Mouse (Mus musculus) lung, postnatal 0 days (tissue): ENCODE measurements around the gene Heatr5a. TPM values are rescaled to one million over a fixed set of nuclear protein-coding genes. Genes with fewer than 3 reads are reported as not detected.

Source experiments
- ATAC-seq: fragments of 200-750 bp; cut with Nextera tagmentation; 2 replicates; pipeline ENCODE4 v1.8.0; 2017; ENCODE audit warnings: moderate library complexity
- DNase-seq: peaks from one replicate; pipeline ENCODE4 v3.0.0-alpha.2; 2016; ENCODE audit warnings: low spot score
- H3K27ac ChIP-seq: fragments of 300-500 bp; sonication (generic); 2 replicates; pipeline ENCODE4 v1.5.1; 2014; ENCODE audit warnings: antibody characterized with exemption, mild to moderate bottlenecking, low read length, mixed read lengths
- H3K27me3 ChIP-seq: fragments of 300-500 bp; sonication (generic); replicated peaks from 2 replicates; pipeline ENCODE4 v1.6.1; 2014; ENCODE audit warnings: low read length, mixed read lengths; ENCODE audit not compliant: insufficient read depth
- H3K36me3 ChIP-seq: fragments of 300-500 bp; sonication (generic); 2 replicates; pipeline ENCODE4 v1.6.1; 2014; ENCODE audit warnings: low read length, mixed read lengths; ENCODE audit not compliant: insufficient read depth
- H3K4me1 ChIP-seq: fragments of 300-500 bp; sonication (generic); 2 replicates; pipeline ENCODE4 v1.6.1; 2014; ENCODE audit warnings: antibody characterized with exemption, low read depth, low read length, mixed read lengths; ENCODE audit not compliant: insufficient read depth
- H3K4me2 ChIP-seq: fragments of 300-500 bp; sonication (generic); replicated peaks from 2 replicates; pipeline ENCODE4 v1.6.1; 2014; ENCODE audit warnings: low read depth, mild to moderate bottlenecking, low read length, moderate library complexity, mixed read lengths
- H3K4me3 ChIP-seq: fragments of 300-500 bp; sonication (generic); 2 replicates; pipeline ENCODE4 v1.5.1; 2014; ENCODE audit warnings: low read depth, low read length
- H3K9ac ChIP-seq: fragments of 300-500 bp; sonication (generic); replicated peaks from 2 replicates; pipeline ENCODE4 v1.6.1; 2014; ENCODE audit warnings: low read depth, mild to moderate bottlenecking
- H3K9me3 ChIP-seq: fragments of 300-500 bp; sonication (generic); 2 replicates; pipeline ENCODE4 v1.6.1; 2016; ENCODE audit warnings: low read length, mixed read lengths
- CTCF ChIP-seq: IDR thresholded peaks from 2 replicates; pipeline ENCODE4 v1.5.1; 2016; ENCODE audit warnings: antibody characterized with exemption, mild to moderate bottlenecking
- EP300 ChIP-seq: IDR thresholded peaks from 2 replicates; pipeline ENCODE4 v1.6.1; 2016; ENCODE audit warnings: antibody characterized with exemption, mild to moderate bottlenecking, control low read depth
- WGBS: fragments of 180-500 bp; shearing (Covaris S2); extraction: QIAGEN DNeasy Blood & Tissue Kit; methylation state at CpG from one replicate; pipeline ENCODE4 v1.1.7; 2014; 5-methylcytosine and 5-hydroxymethylcytosine counted together
- polyA plus RNA-seq: library from polyadenylated mRNA; unstranded; fragments of >200 nt; fragmentation: Nextera tagmentation; extraction: Ambion mirVana; gene quantifications from 2 replicates; pipeline ENCODE4 v1.2.1, GENCODE M21; 2015

The Heatr5a gene
- polyA plus RNA-seq, 1 experiment from 2014 or later: 5.0 TPM

- no peak overlapping the region for H3K4me2 ChIP-seq
- H3K27ac ChIP-seq: no peak overlapping the region
- WGBS: 70% methylated on average over 9 of the region's 9 CpGs
- no peak overlapping the region for H3K9ac ChIP-seq
- no peaks in the 10 kb centered on the region for H3K27me3 ChIP-seq
- ATAC-seq: no peak
- DNase-seq: peak; percentile 20
- no peak overlapping the region for H3K4me3 ChIP-seq
- TF ChIP-seq CTCF (no peak), EP300 (no peak)
- no peaks in the 10 kb centered on the region for H3K36me3 ChIP-seq
- H3K9me3 ChIP-seq: no peaks in the 10 kb centered on the region
- H3K4me1 ChIP-seq: no peaks in the 10 kb centered on the region
These were observed 3.1 kb downstream of the Heatr5a start for GRCm38 (mm10) chr12:51967915-51968595.

DNA sequence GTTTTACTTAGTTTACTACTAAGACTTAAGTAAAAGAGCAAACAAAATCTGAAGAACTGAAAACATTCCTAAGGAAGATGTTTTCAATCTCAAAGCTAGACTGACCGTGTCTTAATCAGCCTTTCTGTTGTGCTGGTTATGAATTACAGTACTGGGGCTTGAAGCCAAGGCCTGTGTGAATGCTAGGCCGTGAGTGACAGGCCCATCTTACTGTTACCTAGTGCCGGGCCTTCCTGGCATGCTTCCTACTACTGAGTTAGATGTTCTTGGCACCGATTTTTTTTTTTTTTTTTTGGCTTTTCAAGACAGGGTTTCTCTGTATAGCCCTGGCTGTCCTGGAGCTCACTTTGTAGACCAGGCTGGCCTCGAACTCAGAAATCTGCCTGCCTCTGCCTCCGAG, 13.5 kb downstream of the Heatr5a start:
- Histone ChIP-seq H3K27me3 (no peaks in the 10 kb centered on the region), H3K36me3 (peaks cover 5% of the 10 kb centered on the region), H3K9me3 (no peaks in the 10 kb centered on the region), H3K4me1 (no peaks in the 10 kb centered on the region), H3K9ac (no peak overlapping the region), H3K4me3 (no peak overlapping the region), H3K4me2 (no peak overlapping the region), H3K27ac (no peak overlapping the region)
- 82% methylated on average over 6 of the region's 6 CpGs for WGBS
- TF ChIP-seq EP300 (no peak), CTCF (no peak)
- DNase-seq: no peak
- ATAC-seq: no peak

DNA sequence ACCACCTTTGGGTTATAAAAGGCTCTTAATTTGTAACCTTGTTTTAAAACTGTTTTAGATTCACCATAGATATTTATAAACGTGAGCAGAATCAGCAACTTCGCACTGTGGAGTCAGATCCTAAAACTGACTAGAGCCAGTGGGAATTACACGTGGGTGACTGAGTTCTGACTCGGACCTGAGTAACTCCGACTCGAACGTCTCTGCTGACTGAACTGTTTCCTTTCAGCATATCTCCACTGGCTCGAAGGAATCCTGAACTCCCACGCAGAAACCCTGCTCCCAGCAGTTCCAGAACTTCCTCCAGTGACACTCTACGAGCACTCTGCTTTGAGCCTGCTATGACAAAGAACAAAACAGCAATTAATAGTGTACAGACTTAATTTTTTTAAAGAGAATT, 18.8 kb downstream of the Heatr5a start:
- H3K4me1 ChIP-seq: no peaks in the 10 kb centered on the region
- no peak overlapping the region for H3K4me2 ChIP-seq
- TF ChIP-seq EP300 (no peak), CTCF (no peak)
- no peaks in the 10 kb centered on the region for H3K27me3 ChIP-seq
- ATAC-seq: no peak
- DNase-seq: no peak
- no peaks in the 10 kb centered on the region for H3K9me3 ChIP-seq
- H3K27ac ChIP-seq: no peak overlapping the region
- WGBS: 85% methylated on average over 10 of the region's 10 CpGs
- no peak overlapping the region for H3K4me3 ChIP-seq
- peaks cover 35% of the 10 kb centered on the region for H3K36me3 ChIP-seq
- no peak overlapping the region for H3K9ac ChIP-seq

DNA sequence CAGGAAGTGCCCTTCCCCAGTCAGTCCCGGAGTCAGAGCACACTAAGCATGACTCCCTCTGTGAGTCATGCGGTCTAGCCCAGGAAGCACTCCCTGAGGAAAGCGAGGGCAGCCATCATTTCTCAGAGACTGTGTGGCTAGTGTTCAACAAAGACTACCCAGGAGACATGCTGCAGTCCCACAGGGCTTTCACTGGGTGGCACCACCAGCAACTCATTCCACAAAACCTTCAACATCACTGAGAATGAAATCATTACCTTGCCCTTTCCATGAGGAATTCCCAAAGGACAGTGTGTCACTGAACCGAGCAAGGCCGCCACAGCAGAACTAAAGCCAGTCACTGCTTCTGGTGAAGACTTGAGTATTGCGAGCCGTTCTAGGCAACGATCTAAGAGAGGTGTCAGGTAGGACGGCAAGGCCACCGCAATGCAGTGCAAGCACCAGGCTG, 23.6 kb downstream of the Heatr5a start:
- H3K36me3 ChIP-seq: peaks cover 38% of the 10 kb centered on the region
- no peak overlapping the region for H3K27ac ChIP-seq
- peak; percentile 26; the same call in 1 of the 2 replicates for ATAC-seq
- H3K9me3 ChIP-seq: no peaks in the 10 kb centered on the region
- no peak overlapping the region for H3K4me3 ChIP-seq
- WGBS: 89% methylated on average over 10 of the region's 10 CpGs
- H3K4me1 ChIP-seq: no peaks in the 10 kb centered on the region
- no peaks in the 10 kb centered on the region for H3K27me3 ChIP-seq
- no peak for DNase-seq
- TF ChIP-seq EP300 (no peak), CTCF (peak; percentile 47)
- H3K9ac ChIP-seq: no peak overlapping the region
- H3K4me2 ChIP-seq: no peak overlapping the region

- WGBS: 94% methylated on average over 9 of the region's 9 CpGs
- no peak for TF ChIP-seq EP300
- TF ChIP-seq CTCF: no peak
These were observed 25.8 kb downstream of the Heatr5a start for GRCm38 (mm10) chr12:51945331-51945730.

DNA sequence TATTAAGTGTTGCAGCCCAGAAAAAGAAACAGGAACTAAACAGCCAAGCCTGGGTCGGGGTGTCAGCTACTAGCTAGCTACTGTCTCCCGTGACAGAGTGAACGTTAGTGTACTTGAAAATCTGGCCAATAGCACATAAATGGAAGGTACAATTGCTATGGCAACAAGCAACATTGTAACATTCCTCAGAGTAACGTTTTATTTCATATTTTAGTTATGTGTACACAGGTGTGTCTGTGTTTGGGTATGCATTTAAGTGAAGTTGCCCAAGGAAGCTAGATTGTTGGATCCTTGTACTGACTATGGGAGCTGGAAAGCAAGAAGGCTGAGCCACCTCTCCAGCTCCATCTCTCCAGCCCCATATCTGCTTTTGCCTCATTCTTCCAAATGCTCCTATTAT, 31.3 kb downstream of the Heatr5a start:
- Histone ChIP-seq H3K36me3 (peaks cover 3% of the 10 kb centered on the region; the same call in 1 of the 2 replicates), H3K4me1 (no peaks in the 10 kb centered on the region), H3K9ac (no peak overlapping the region), H3K4me3 (no peak overlapping the region), H3K27me3 (no peaks in the 10 kb centered on the region), H3K4me2 (peak overlapping the region; percentile 5; the same call in 1 of the 2 replicates), H3K9me3 (no peaks in the 10 kb centered on the region), H3K27ac (no peak overlapping the region; the same call in 1 of the 2 replicates)
- DNase-seq (peak; percentile 56), ATAC-seq (peak; percentile 75)
- no peak for TF ChIP-seq EP300
- no peak for TF ChIP-seq CTCF
- WGBS: 55% methylated on average over 4 of the region's 4 CpGs

More at GRCm38 (mm10) chr12:51945331-51945730, 25.8 kb downstream of the Heatr5a start:
- H3K36me3 ChIP-seq: peaks cover 19% of the 10 kb centered on the region
- H3K9me3 ChIP-seq: no peaks in the 10 kb centered on the region
- no peaks in the 10 kb centered on the region for H3K4me1 ChIP-seq
- no peak overlapping the region for H3K4me2 ChIP-seq
- no peak for DNase-seq
- no peak overlapping the region for H3K9ac ChIP-seq
- no peak for ATAC-seq
- no peaks in the 10 kb centered on the region for H3K27me3 ChIP-seq
- no peak overlapping the region for H3K4me3 ChIP-seq
- no peak overlapping the region for H3K27ac ChIP-seq
